9 mouse cellular contexts compared by ENCODE assay signal in genomic region chr14:76949388-76949787, GRCm38 (mm10).
DNase-seq lines count a peak whose midpoint lies in the region; ATAC-seq lines count a peak whose summit lies in the region.
"Had no signal": no experiment of that assay in that cellular context is flagged by ENCODE, and none has a peak within 500 bp of the region (broad histone marks: within the 10 kb centered on the region; RNA-seq: fewer than 3 reads in every experiment).

No protein-coding gene starts in this region.

- 83% methylated on average over 3 of the region's 3 CpGs for WGBS in hindbrain, embryonic 10.5 days
- WGBS in hindbrain, embryonic 11.5 days, result 86% methylated on average over 3 of the region's 3 CpGs
- WGBS in hindbrain, embryonic 15.5 days, result 77% methylated on average over 3 of the region's 3 CpGs
- WGBS in stomach, embryonic 15.5 days, result 67% methylated on average over 3 of the region's 3 CpGs

- no peak overlapping the region for H3K4me2 ChIP-seq in hindbrain, embryonic 11.5 days (replicated peaks; ENCODE audit: low read depth, low read length)
- H3K4me2 ChIP-seq in hindbrain, embryonic 15.5 days, result no peak overlapping the region
- no peak overlapping the region for H3K4me2 ChIP-seq in stomach, embryonic 15.5 days
- H3K4me2 ChIP-seq: neural tube, embryonic 12.5 days had no signal

- H3K36me3 ChIP-seq in hindbrain, embryonic 10.5 days, result no peaks in the 10 kb centered on the region
- H3K36me3 ChIP-seq in hindbrain, embryonic 11.5 days (ENCODE audit: control insufficient read depth, insufficient read depth, low read length), result no peaks in the 10 kb centered on the region
- no peaks in the 10 kb centered on the region for H3K36me3 ChIP-seq in hindbrain, embryonic 15.5 days
- H3K36me3 ChIP-seq in stomach, embryonic 15.5 days, result no peaks in the 10 kb centered on the region
- H3K36me3 ChIP-seq: neural tube, embryonic 12.5 days had no signal

- peaks cover 33% of the 10 kb centered on the region for H3K4me1 ChIP-seq in hindbrain, embryonic 10.5 days (replicated peaks)
- H3K4me1 ChIP-seq in hindbrain, embryonic 11.5 days (replicated peaks; ENCODE audit: control insufficient read depth, insufficient read depth, low read length), result no peaks in the 10 kb centered on the region
- H3K4me1 ChIP-seq in hindbrain, embryonic 15.5 days (replicated peaks), result peaks cover 17% of the 10 kb centered on the region; the same call in 1 of the 2 replicates
- peaks cover 6% of the 10 kb centered on the region for H3K4me1 ChIP-seq in stomach, embryonic 15.5 days

- ATAC-seq in hindbrain, embryonic 11.5 days (ENCODE audit: low FRiP score), result no peak
- no peak for ATAC-seq in hindbrain, embryonic 15.5 days (ENCODE audit: low FRiP score, low read depth)
- ATAC-seq in stomach, embryonic 15.5 days (ENCODE audit: insufficient read depth, low FRiP score, low read depth), result no peak
- no peak for ATAC-seq in granulocyte monocyte progenitor cell, adult 5-6 weeks (replicated peaks; ENCODE audit: poor library complexity, severe bottlenecking)

- no peak for DNase-seq in hindbrain, embryonic 10.5 days (ENCODE audit: low spot score)
- DNase-seq in hindbrain, embryonic 11.5 days (ENCODE audit: low spot score), result no peak
- DNase-seq in ovary, postnatal 10 days (ENCODE audit: low spot score), result peak; percentile 13
- no peak for DNase-seq in ovary, postnatal 36 days (ENCODE audit: low spot score)
- no peak for DNase-seq in frontal cortex, adult 2 months (ENCODE audit: extremely low spot score in 1 of 2, low spot score in 1 of 2)

- H3K9ac ChIP-seq in hindbrain, embryonic 11.5 days (ENCODE audit: low read depth, low read length), result no peak overlapping the region
- H3K9ac ChIP-seq in hindbrain, embryonic 15.5 days, result no peak overlapping the region
- no peak overlapping the region for H3K9ac ChIP-seq in stomach, embryonic 15.5 days
- H3K9ac ChIP-seq: neural tube, embryonic 12.5 days had no signal

- H3K27ac ChIP-seq in hindbrain, embryonic 10.5 days, result 0 out of 2 replicates have a peak overlapping the region, but pooled peaks have one; percentile 18
- H3K27ac ChIP-seq in hindbrain, embryonic 11.5 days (ENCODE audit: low read depth, low read length), result no peak overlapping the region
- H3K27ac ChIP-seq in hindbrain, embryonic 15.5 days (replicated peaks), result peak overlapping the region; percentile 40
- peak overlapping the region; percentile 59; the same call in 1 of the 2 replicates for H3K27ac ChIP-seq in stomach, embryonic 15.5 days
- H3K27ac ChIP-seq: neural tube, embryonic 12.5 days had no signal

- no peaks in the 10 kb centered on the region for H3K9me3 ChIP-seq in hindbrain, embryonic 10.5 days
- no peaks in the 10 kb centered on the region for H3K9me3 ChIP-seq in hindbrain, embryonic 11.5 days (ENCODE audit: control insufficient read depth, low read length)
- H3K9me3 ChIP-seq in hindbrain, embryonic 15.5 days, result no peaks in the 10 kb centered on the region
- no peaks in the 10 kb centered on the region for H3K9me3 ChIP-seq in stomach, embryonic 15.5 days
- H3K9me3 ChIP-seq: neural tube, embryonic 12.5 days had no signal

- no peaks in the 10 kb centered on the region for H3K27me3 ChIP-seq in hindbrain, embryonic 10.5 days (ENCODE audit: insufficient read depth, poor library complexity, severe bottlenecking)
- no peaks in the 10 kb centered on the region for H3K27me3 ChIP-seq in hindbrain, embryonic 11.5 days (ENCODE audit: control insufficient read depth, insufficient read depth, low read length)
- no peaks in the 10 kb centered on the region for H3K27me3 ChIP-seq in hindbrain, embryonic 15.5 days
- no peaks in the 10 kb centered on the region for H3K27me3 ChIP-seq in stomach, embryonic 15.5 days (replicated peaks)
- H3K27me3 ChIP-seq: neural tube, embryonic 12.5 days had no signal

- H3K4me3 ChIP-seq in hindbrain, embryonic 10.5 days, result no peak overlapping the region
- H3K4me3 ChIP-seq in hindbrain, embryonic 11.5 days (ENCODE audit: low read depth, low read length), result no peak overlapping the region
- H3K4me3 ChIP-seq in hindbrain, embryonic 15.5 days, result no peak overlapping the region
- H3K4me3 ChIP-seq in stomach, embryonic 15.5 days (replicated peaks), result no peak overlapping the region
- H3K4me3 ChIP-seq: neural tube, embryonic 12.5 days had no signal
